Mouse (Mus musculus) urinary bladder, postnatal 0 days (tissue): ENCODE results near the gene Clpp. TPM values are rescaled to one million over a fixed set of nuclear protein-coding genes. Genes with fewer than 3 reads are reported as not detected.

Experiments
- polyA plus RNA-seq: library from polyadenylated mRNA; unstranded; fragments of >200 nt; fragmentation: Nextera tagmentation; extraction: Ambion mirVana; gene quantifications from 2 replicates; pipeline ENCODE4 v1.2.1, GENCODE M21; 2015

Gene Clpp
- polyA plus RNA-seq: 84.4 and 98.9 TPM in 2 replicates

GRCm38 (mm10) chr17:56990115-56990746 is at the start of gene Clpp:
Clpp (plus strand) TSS chr17:56990305.

GRCm38 (mm10) chr17:56982013-56982412 is 8.1 kb upstream of the Clpp start, which contains the start of gene Acer1:
Acer1 (minus strand) TSS chr17:56982126.

GRCm38 (mm10) chr17:56997029-56997667 is 7.0 kb downstream of the Clpp start, which contains the start of gene Alkbh7:
Alkbh7 (plus strand) TSS chr17:56997339.

GRCm38 (mm10) chr17:56999968-57000609 is 10.0 kb downstream of the Clpp start, which contains the start of gene Pspn:
Pspn (minus strand) TSS chr17:57000018.

GRCm38 (mm10) chr17:57011236-57012141 is 21.4 kb downstream of the Clpp start, which contains the start of the genes Gtf2f1 and Gm17949:
Gtf2f1 (minus strand) TSS chr17:57011288.
Gm17949 (plus strand) TSS chr17:57011469.

GRCm38 (mm10) chr17:57030931-57031660 is 41.0 kb downstream of the Clpp start, which contains the start of gene Khsrp:
Khsrp (minus strand) TSS chr17:57031522.

GRCm38 (mm10) chr17:57041554-57041953 is 51.4 kb downstream of the Clpp start, which contains the start of gene Slc25a41:
Slc25a41 (minus strand) TSS chr17:57041654.

Other genes with a start within 250 kb of the Clpp start
- gene Nrtn, start 232.8 kb upstream of the Clpp start, polyA plus RNA-seq: 13.4 and 14.0 TPM in 2 replicates
- gene Dus3l, start 225.5 kb upstream of the Clpp start, polyA plus RNA-seq: 19.8 and 24.6 TPM in 2 replicates
- gene Prr22, start 220.1 kb upstream of the Clpp start, polyA plus RNA-seq: 0.19 and 0.31 TPM in 2 replicates
- gene Rfx2, start 159.3 kb upstream of the Clpp start, polyA plus RNA-seq: 3.7 and 4.2 TPM in 2 replicates
- gene Acsbg2, start 115.9 kb upstream of the Clpp start, polyA plus RNA-seq: not detected in 2 replicates
- 10.6 and 11.7 TPM in 2 replicates for gene 1700061G19Rik, start 114.8 kb upstream of the Clpp start, polyA plus RNA-seq
- gene Mllt1, start 54.9 kb upstream of the Clpp start, polyA plus RNA-seq: 15.8 and 18.0 TPM in 2 replicates
- gene Acer1, start 8.2 kb upstream of the Clpp start, polyA plus RNA-seq: not detected in 2 replicates
- 25.4 and 30.7 TPM in 2 replicates for gene Alkbh7, start 7.0 kb downstream of the Clpp start, polyA plus RNA-seq
- 0.30 and 1.0 TPM in 2 replicates for gene Pspn, start 9.7 kb downstream of the Clpp start, polyA plus RNA-seq
- 37.8 and 42.8 TPM in 2 replicates for gene Gtf2f1, start 21.0 kb downstream of the Clpp start, polyA plus RNA-seq
- gene Gm17949, start 21.2 kb downstream of the Clpp start, polyA plus RNA-seq: 0.22 and 0.35 TPM in 2 replicates
- gene Khsrp, start 41.2 kb downstream of the Clpp start, polyA plus RNA-seq: 19.1 and 23.0 TPM in 2 replicates
- gene Slc25a41, start 51.3 kb downstream of the Clpp start, polyA plus RNA-seq: not detected in 2 replicates
- 15.0 and 16.8 TPM in 2 replicates for gene Crb3, start 68.8 kb downstream of the Clpp start, polyA plus RNA-seq
- gene Slc25a23, start 69.6 kb downstream of the Clpp start, polyA plus RNA-seq: 8.5 and 9.0 TPM in 2 replicates
- 1.1 and 3.1 TPM in 2 replicates for gene Dennd1c, start 88.2 kb downstream of the Clpp start, polyA plus RNA-seq
- 6.7 and 8.1 TPM in 2 replicates for gene Tubb4a, start 97.5 kb downstream of the Clpp start, polyA plus RNA-seq
- gene Tnfsf9, start 115.0 kb downstream of the Clpp start, polyA plus RNA-seq: 5.6 and 6.2 TPM in 2 replicates
- 0.20 TPM in 1 of 2 replicates, not detected in the other for gene Cd70, start 159.5 kb downstream of the Clpp start, polyA plus RNA-seq
- 0.08 and 0.65 TPM in 2 replicates for gene Tnfsf14, start 203.9 kb downstream of the Clpp start, polyA plus RNA-seq
- 24.9 and 30.2 TPM in 2 replicates for gene C3, start 237.8 kb downstream of the Clpp start, polyA plus RNA-seq